Mouse (Mus musculus): ENCODE measurements around the gene Ifi205. TPM values are rescaled to one million over a fixed set of nuclear protein-coding genes. Genes with fewer than 3 reads are reported as not detected.
"Not testable (repeated sequence)": the region's sequence is repeated elsewhere in the genome, so short reads cannot be mapped to it uniquely, and the experiment has no call there.

The Ifi205 gene
- total RNA-seq (2015; ENCODE audit: low replicate concordance) = 1.3 and 4.7 TPM in 2 replicates
- total RNA-seq (2017; ENCODE audit: low replicate concordance) = 5.5 TPM in 1 of 2 replicates, not detected in the other

DNA sequence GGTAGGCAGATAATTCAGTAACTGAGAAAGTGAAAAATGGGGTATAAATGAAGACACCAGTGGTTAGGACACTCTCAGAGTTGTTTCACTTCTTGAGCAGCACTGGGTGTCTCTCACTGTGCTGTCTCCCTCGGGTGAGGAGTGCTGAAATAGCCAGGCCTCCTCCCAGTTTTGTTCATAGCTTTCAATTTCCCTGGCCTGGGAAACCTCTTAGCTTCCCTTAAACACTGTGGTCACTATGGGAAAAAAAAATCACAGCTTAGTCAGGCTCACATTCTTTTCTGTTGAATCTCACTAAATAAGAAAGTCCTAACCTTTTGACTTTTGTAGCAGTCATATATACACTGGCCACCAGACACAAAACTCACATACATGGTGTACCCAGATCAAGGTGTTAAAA lies at the start of gene Ifi205:
TSS of gene Ifi205 (minus strand) at position 113 of the 400 bp plus-strand sequence.
- no peak for ATAC-seq (replicated peaks; ENCODE audit: low FRiP score, poor library complexity, severe bottlenecking)

DNA sequence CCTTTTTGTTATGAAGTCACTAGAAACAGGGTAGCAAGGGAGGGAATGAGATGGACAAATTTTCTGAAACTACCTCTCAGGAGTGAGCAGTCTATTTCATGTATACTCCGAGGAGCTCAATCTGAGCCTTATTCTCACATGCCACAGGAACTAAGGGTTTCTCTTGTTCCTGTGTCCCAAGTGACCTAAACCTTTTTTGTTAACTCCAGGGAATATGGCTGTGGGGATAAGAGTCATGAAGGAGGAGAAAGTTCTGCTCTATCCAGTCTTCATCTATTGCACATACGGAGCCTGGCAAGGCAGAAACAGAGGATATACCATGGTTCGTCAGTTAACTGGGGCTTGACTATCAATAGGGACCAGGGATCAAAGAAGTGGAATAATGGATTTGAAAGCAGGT lies 34.7 kb upstream of the Ifi205 start, which contains the start of gene Olfr430:
TSS of gene Olfr430 (plus strand) at position 301 of the 400 bp plus-strand sequence.
- ATAC-seq (replicated peaks; ENCODE audit: low FRiP score, poor library complexity, severe bottlenecking) = no peak

DNA sequence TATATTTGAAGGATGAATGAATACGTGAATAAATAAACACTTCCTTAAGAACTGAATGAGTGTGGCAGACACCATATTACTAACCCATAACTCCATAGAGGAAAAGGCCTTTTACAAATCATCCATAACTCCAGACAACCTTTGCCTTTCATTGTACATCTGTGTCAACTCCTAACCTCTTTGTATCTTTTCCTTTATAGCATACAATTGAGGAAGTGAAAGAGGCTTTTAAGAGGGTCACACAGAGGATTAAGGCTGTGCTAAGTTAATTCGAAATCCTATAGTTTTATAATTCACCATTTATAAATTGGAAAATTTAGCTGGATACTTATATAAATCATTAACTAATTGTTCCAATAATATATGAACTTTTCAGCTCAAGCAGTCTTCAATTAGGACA lies 23.6 kb upstream of the Ifi205 start:
- ATAC-seq (replicated peaks; ENCODE audit: low FRiP score, poor library complexity, severe bottlenecking) = no peak

DNA sequence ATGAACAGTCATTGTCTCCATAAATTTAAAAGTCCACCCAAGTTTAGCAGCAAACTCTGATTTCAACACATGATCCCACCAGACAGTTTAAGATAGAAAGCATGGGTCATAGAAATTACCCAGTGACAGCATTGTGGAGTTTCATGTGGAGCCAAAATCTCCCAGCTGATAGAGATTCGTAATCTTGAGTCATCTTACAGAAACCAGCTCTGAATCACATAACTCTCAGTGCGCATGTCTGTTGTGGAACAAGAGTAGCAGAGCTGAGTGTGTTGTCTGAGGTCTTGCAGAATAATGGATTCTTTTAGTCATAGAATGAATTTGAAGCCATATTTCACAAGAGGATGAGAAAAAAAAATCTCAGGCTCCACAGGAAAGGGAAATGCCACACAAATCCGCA lies 21.4 kb upstream of the Ifi205 start:
- ATAC-seq (replicated peaks; ENCODE audit: low FRiP score, poor library complexity, severe bottlenecking) = no peak

DNA sequence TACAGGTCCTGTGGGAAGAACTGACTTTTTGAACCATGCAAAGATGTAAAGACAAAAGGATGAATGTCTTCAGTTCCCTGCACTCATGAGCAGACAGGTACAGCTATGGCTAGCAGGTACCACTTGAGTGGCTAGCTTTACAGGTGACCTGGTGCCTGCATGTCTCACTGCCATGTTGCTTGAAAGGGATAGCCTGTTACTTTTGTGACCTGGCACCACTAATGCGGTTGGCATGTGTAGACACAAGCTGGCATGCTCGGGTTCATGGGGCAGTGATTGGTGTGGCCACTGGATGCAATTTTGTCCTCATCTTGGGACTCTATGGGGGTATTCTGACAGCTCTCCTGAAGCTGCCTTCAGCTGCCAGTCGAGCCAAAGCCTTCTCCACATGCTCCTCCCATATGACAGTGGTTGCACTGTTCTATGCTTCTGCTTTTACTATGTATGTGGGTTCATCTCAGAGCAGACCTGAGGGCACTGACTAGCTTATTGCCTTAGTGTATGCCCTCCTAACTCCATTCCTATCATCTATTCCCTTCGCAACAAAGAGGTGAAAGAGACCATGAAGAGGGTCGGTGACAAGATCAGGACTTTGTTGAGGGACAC lies 20.4 kb upstream of the Ifi205 start:
- ATAC-seq (replicated peaks; ENCODE audit: low FRiP score, poor library complexity, severe bottlenecking) = 0 out of 2 replicates have a peak, but pooled peaks have one; percentile 25

DNA sequence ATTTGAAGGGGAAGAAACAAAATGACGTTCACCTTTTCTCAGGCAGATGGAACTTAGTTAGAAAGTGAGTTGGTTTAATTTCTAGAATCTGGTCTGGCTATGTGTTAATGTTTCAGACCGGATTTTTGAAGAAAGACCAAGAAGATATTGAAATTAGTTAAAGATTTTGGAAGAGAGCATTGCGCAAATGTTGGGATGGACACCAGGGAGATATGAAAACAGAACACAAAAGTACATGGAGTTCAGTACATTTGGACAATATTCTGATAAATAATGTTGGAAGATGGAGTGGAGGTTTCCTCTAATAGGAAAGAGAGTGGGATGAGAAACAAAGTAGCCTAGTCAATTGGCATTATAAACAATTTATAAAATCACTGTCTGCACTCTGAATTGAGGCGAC lies 19.9 kb upstream of the Ifi205 start:
- ATAC-seq (replicated peaks; ENCODE audit: low FRiP score, poor library complexity, severe bottlenecking) = no peak

DNA sequence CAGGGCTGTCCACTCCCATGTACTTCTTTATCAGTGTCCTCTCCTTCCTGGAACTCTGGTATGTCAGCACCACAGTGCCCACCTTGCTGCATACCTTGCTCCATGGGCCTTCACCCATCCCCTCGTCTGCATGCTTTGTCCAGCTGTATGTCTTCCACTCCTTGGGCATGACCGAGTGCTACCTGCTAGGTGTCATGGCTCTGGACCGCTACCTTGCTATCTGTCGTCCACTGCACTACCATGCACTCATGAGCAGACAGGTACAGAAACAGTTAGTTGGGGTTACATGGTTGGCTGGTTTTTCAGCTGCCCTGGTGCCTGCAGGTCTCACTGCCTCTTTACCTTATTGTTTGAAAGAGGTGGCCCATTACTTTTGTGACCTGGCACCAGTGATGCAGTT lies 18.9 kb upstream of the Ifi205 start:
- ATAC-seq (replicated peaks; ENCODE audit: low FRiP score, poor library complexity, severe bottlenecking) = no peak

DNA sequence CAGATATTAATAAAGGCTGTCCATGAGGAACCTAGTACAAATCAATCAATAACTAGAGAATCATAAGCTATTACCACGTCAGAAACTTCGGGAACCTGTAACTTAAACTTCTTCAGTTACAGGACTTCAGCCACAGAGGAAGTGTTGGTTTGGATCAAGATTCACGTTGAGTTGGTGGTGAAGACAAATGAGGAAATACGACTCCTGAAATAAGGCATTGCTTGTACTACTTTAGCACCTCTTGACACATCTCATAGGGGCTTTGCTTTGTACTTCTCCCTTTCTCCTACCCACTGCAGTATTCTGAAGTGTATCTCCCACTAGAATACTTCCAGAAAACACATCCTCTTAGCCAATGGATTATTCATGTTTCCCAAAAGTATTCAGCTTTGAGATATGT lies 17.7 kb upstream of the Ifi205 start:
- not testable (repeated sequence) for ATAC-seq (replicated peaks; ENCODE audit: low FRiP score, poor library complexity, severe bottlenecking)

DNA sequence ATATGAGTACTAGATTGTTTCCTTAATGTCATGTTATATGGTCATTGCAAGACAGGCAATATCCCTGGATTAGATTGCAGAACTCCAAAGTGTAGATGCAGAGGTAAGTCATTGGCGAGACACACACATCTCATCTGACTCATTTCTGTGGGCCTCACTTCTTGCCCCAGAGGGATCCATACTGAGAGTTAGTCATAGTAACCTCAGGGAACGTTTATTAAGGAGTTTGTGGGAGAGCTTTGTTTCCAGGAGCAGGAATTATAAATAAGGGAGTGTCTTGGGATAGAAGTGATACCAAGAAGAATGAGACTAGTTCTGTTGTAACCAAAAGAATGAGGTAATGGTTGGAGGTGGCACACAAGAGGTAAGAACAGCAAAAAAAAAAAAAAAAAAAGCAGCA lies 17.3 kb upstream of the Ifi205 start, which contains the start of gene Olfr432:
TSS of gene Olfr432 (plus strand) at position 313 of the 400 bp plus-strand sequence.
- no peak for ATAC-seq (replicated peaks; ENCODE audit: low FRiP score, poor library complexity, severe bottlenecking)

DNA sequence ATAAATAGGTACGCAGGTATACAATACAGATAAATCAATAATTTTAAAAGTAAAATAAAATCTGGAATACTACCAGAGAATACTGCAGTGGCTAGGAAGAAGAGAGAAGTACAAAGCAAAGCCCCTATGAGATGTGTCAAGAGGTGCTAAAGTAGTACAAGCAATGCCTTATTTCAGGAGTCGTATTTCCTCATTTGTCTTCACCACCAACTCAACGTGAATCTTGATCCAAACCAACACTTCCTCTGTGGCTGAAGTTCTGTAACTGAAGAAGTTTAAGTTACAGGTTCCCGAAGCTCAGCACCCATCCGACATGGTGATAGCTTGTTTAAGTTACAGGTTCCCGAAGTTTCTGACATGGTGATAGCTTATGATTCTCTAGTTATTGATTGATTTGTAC lies 16.6 kb upstream of the Ifi205 start:
- ATAC-seq (replicated peaks; ENCODE audit: low FRiP score, poor library complexity, severe bottlenecking) = not testable (repeated sequence)

DNA sequence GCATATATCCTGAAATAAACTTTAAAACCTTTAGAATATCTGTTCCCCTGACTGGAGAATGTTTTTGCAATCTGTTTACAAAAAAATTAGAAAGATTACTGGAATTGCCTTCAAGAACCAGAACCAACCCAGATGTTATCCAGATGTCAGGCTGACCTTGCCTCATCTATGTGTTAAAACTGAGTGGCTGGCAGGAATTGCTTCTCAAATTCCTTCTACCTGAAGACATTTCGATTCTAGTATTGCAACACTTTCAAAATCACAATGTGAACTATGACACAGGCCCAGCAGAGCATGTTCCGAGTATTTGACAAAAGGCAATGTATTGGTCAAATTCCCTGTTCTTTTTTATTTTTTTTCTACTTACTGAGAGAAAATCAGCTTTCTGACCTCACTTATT lies 12.8 kb upstream of the Ifi205 start:
- no peak for ATAC-seq (replicated peaks; ENCODE audit: low FRiP score, poor library complexity, severe bottlenecking)

DNA sequence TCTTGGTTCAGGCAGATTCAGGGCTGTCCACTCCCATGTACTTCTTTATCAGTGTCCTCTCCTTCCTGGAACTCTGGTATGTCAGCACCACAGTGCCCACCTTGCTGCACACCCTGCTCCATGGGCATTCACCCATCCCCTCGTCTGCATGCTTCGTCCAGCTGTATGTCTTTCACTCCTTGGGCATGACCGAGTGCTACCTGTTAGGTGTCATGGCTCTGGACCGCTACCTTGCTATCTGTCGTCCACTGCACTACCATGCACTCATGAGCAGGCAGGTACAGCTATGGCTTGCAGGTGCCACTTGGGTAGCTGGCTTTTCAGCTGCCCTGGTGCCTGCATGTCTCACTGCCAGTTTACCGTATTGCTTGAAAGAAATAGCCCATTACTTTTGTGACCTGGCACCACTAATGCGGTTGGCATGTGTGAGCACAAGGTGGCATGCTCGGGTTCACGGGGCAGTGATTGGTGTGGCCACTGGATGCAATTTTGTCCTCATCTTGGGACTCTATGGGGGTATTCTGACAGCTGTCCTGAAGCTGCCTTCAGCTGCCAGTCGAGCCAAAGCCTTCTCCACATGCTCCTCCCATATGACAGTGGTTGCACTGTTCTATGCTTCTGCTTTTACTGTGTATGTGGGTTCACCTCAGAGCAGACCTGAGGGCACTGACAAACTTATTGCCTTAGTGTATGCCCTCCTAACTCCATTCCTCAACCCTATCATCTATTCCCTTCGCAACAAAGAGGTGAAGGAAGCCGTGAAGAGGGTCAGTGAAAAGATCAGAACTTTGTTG lies 10.7 kb upstream of the Ifi205 start:
- ATAC-seq (replicated peaks; ENCODE audit: low FRiP score, poor library complexity, severe bottlenecking) = peak; percentile 40; the same call in 1 of the 2 replicates

DNA sequence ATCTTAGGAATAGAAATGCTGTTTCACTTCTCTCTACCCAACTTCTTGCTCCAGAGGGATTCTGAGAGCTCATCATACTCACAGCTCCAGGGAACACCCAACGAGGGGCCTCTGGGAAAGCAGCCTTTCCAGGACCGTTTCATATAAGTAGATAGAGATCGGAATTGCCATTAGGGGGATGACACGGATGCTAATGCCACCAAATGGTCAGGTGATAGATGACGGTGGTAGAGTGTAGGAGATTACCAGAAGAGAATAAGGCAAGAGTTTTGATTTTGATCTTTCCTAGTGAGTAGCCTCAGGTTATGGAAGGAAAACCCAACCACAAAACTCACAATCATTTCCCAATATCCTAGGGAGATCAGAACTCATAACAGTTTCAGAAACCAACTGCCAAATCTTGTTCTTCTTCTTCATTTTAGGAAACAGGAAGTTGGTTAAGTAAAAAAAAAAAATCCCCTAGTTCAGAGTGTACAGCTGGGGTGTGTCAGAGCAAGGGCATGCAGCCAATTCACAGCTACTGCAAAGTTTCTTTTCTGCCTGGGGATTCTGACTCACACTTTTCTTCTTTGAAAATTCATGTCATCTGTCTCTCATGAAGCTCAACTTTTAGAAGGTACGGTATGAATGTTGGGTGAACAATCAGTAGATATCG lies 9.0 kb upstream of the Ifi205 start, which contains the start of gene Olfr433:
TSS of gene Olfr433 (plus strand) at position 183 of the 655 bp plus-strand sequence.
- ATAC-seq (replicated peaks; ENCODE audit: low FRiP score, poor library complexity, severe bottlenecking) = no peak

DNA sequence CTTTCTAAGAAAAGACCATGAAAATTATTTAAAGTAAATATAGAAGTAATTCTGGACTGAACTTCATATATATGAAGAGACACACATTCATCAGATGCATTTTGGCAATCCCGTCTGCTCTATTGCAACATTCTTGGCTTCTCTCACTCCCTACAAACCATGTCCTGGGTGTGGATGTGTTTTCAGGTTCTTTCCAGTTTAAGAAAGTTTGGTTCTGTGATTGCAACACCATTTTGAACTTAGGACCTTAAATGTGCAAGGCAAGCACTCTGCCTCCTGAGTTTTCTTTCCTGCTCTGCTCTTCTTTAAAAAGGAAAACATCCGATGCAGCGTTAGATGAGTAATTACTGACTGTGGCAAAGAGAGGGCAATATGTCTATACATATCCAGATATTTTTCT lies 6.9 kb upstream of the Ifi205 start:
- no peak for ATAC-seq (replicated peaks; ENCODE audit: low FRiP score, poor library complexity, severe bottlenecking)

DNA sequence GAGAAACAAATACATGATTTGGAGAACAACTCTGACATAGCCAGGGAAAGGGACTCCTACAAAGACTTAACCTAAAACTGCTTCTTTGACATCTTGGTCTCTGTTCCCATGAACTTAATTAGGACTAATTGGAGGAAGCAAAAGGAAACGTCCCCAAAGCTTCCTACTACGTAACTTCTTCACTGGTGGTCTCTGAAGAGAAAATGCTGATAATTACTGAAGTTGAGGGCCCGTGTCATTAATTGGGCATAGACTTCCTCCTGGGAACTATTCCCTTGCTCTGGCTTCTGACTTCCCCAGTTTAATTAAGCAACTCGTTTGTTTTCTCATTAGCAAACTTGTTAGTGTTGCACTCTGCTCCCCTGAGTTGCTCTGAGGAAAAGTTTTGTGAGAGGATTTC lies 4.2 kb upstream of the Ifi205 start:
- no peak for ATAC-seq (replicated peaks; ENCODE audit: low FRiP score, poor library complexity, severe bottlenecking)

DNA sequence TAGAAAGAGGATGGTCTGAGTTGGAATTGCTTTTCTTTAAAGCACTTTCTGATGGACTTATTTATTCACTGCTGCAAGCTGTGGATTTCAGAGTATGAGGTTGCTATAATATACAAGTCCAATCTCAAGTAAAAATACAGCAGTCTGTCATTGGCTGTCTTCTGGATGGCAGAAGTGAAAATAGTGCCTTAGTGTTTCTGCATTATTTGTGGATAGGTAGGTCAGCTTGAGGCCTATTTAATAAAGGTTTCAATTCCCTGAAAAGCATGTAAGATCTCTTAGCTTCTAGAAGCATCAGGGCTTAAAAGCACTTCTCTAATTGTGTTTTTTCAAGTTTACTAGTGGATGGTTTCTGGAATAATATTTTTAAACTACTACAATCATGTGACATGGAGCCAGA lies 24.6 kb downstream of the Ifi205 start:
- not testable (repeated sequence) for ATAC-seq (replicated peaks; ENCODE audit: low FRiP score, poor library complexity, severe bottlenecking)

DNA sequence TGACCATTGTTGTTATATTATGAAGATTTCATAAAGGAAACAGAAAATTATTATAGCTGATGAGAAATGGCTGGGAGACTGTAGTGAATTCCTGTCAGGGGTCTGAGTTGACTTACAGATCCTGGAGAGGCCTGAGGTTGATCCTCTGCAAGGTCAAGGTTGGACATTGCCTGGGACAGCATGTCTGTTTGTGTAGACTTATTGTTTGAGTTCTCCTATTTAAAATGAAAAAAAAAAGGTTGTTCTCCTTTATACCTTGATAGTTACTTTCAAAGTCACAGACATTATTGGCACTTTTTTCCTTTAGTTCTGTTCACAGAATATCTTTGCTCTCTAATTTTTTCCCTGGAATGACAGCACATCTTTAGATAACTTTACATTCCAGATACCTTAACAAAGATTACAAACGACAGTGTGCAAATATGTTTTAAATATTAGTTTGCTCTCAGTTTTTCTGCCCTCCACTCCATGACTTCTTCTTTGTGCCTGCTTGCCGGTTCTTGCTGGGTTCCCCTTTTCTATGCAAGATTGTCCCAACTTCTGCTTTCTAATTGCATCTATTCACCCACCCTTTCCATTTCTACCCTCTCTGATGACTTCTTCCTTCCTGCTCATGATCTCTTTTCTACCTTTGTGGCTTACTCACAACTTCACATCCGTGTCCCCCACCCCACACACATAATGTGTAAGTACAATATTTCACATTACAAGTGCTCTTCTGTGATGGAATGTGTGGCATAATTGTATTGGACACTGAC lies 27.1 kb downstream of the Ifi205 start:
- ATAC-seq (replicated peaks; ENCODE audit: low FRiP score, poor library complexity, severe bottlenecking) = not testable (repeated sequence)

DNA sequence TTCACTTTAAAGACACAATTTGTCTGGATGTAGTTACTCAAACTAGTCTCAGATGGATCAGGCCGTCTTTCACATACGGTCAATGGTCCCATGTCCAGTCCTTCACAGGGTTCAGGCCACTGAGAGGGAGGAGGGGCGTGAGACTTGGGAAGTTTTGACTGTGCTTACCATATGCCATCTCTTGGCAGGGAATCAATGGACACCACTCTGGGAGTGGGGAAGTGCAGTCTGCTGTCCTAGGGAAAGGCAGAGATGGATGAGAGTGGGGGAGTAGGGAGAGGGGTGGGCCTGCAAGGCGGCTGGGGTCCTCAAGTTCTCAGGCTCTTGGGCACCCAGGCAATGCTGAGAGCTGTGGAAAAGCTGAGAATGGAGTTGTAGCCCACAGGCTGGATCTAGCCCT lies 36.6 kb downstream of the Ifi205 start:
- ATAC-seq (replicated peaks; ENCODE audit: low FRiP score, poor library complexity, severe bottlenecking) = 0 out of 2 replicates have a peak, but pooled peaks have one; percentile 25

DNA sequence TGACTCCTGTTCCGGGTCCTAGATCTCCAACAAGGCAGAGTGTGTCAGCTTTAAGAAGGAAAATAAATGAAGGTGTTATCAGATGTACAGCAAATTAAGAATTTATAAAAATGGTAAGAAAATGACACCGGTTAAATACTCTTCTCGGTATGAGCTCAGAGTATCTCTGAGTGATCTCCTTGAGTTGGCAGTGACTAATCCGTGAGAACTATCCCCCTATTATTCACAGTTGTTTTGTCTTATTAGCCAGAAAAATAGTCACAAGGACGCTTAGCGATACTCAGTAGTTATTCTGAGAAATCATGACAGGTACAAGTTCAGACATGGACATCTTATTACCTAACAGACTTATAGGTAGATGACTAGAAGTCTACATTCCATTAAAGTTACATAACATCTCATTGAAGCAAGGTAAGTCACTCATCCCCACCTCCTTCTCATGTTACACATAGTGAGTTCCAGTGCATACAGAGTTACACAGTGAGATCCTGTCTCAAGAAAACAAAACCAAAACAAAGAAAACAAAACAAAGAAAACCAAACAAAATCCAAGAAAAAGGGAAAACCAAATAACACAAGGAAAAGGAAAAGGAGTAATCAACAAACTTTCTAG lies 48.8 kb downstream of the Ifi205 start, which contains the start of gene Ifi202b:
TSS of gene Ifi202b (minus strand) at position 51 of the 612 bp plus-strand sequence.
- 0 out of 2 replicates have a peak, but pooled peaks have one; percentile 20 for ATAC-seq (replicated peaks; ENCODE audit: low FRiP score, poor library complexity, severe bottlenecking)
